Mouse (Mus musculus) embryonic facial prominence, embryonic 12.5 days (tissue): Measurements from ENCODE around the gene Axin2. TPM values are rescaled to one million over a fixed set of nuclear protein-coding genes. Genes with fewer than 3 reads are reported as not detected.

Source experiments
- ATAC-seq: fragments of 200-750 bp; cut with Nextera tagmentation; 2 replicates; pipeline ENCODE4 v1.8.0; 2017; ENCODE audit not compliant: insufficient number of reproducible peaks, insufficient read depth, low FRiP score, low TSS enrichment
- H3K27ac ChIP-seq: fragments of 300-500 bp; sonication (generic); 2 replicates; pipeline ENCODE4 v1.5.1; 2016; ENCODE audit warnings: mild to moderate bottlenecking
- H3K27me3 ChIP-seq: fragments of 300-500 bp; sonication (generic); 2 replicates; pipeline ENCODE4 v1.6.1; 2016; ENCODE audit warnings: mild to moderate bottlenecking, moderate library complexity
- H3K36me3 ChIP-seq: fragments of 300-500 bp; sonication (generic); 2 replicates; pipeline ENCODE4 v1.6.1; 2016; ENCODE audit warnings: mild to moderate bottlenecking
- H3K4me1 ChIP-seq: fragments of 300-500 bp; sonication (generic); 2 replicates; pipeline ENCODE4 v1.6.1; 2016
- H3K4me2 ChIP-seq: fragments of 300-500 bp; sonication (generic); replicated peaks from 2 replicates; pipeline ENCODE4 v1.6.1; 2016; ENCODE audit warnings: mild to moderate bottlenecking, moderate library complexity
- H3K4me3 ChIP-seq: fragments of 300-500 bp; sonication (generic); 2 replicates; pipeline ENCODE4 v1.5.1; 2016; ENCODE audit warnings: mild to moderate bottlenecking
- H3K9ac ChIP-seq: fragments of 300-500 bp; sonication (generic); 2 replicates; pipeline ENCODE4 v1.6.1; 2016; ENCODE audit warnings: mild to moderate bottlenecking, moderate library complexity
- H3K9me3 ChIP-seq: fragments of 300-500 bp; sonication (generic); 2 replicates; pipeline ENCODE4 v1.6.1; 2016; ENCODE audit warnings: mild to moderate bottlenecking, moderate library complexity
- WGBS: fragments of 180-500 bp; shearing (Covaris S2); methylation state at CpG from one replicate; pipeline ENCODE4 v1.1.7; 2016; 5-methylcytosine and 5-hydroxymethylcytosine counted together
- polyA plus RNA-seq: library from polyadenylated mRNA; unstranded; fragments of >200 nt; fragmentation: Nextera tagmentation; extraction: Ambion mirVana; gene quantifications from 2 replicates; pipeline ENCODE4 v1.2.1, GENCODE M21; 2016

The Axin2 gene
- polyA plus RNA-seq, 1 experiment from 2014 or later, result 17.5 TPM

- Histone ChIP-seq H3K27me3 (no peaks in the 10 kb centered on the region), H3K4me1 (0 out of 2 replicates have a peak, but pooled peaks cover 7% of the 10 kb centered on the region), H3K4me2 (no peak overlapping the region), H3K36me3 (no peaks in the 10 kb centered on the region), H3K9ac (no peak overlapping the region), H3K4me3 (no peak overlapping the region), H3K27ac (no peak overlapping the region), H3K9me3 (no peaks in the 10 kb centered on the region)
- WGBS, result 77% methylated on average over 5 of the region's 5 CpGs
- no peak for ATAC-seq
Observed at GRCm38 (mm10) chr11:108984711-108985419, 64.7 kb downstream of the Axin2 start.

- H3K27ac ChIP-seq, result no peak overlapping the region
- H3K4me2 ChIP-seq, result no peak overlapping the region
- H3K9ac ChIP-seq, result no peak overlapping the region
- no peak for ATAC-seq
- WGBS, result 47% methylated on average over 7 of the region's 7 CpGs
- no peaks in the 10 kb centered on the region for H3K36me3 ChIP-seq
- H3K9me3 ChIP-seq, result no peaks in the 10 kb centered on the region
- H3K4me3 ChIP-seq, result no peak overlapping the region
- H3K27me3 ChIP-seq, result no peaks in the 10 kb centered on the region
- 0 out of 2 replicates have a peak, but pooled peaks cover 7% of the 10 kb centered on the region for H3K4me1 ChIP-seq
Observed at GRCm38 (mm10) chr11:108985836-108986235, 65.7 kb downstream of the Axin2 start.

GRCm38 (mm10) chr11:108987226-108987625 is 67.1 kb downstream of the Axin2 start:
- H3K27ac ChIP-seq, result no peak overlapping the region
- 69% methylated on average over 3 of the region's 3 CpGs for WGBS
- ATAC-seq, result no peak

GRCm38 (mm10) chr11:108987705-108988104 is 67.6 kb downstream of the Axin2 start:
- no peaks in the 10 kb centered on the region for H3K27me3 ChIP-seq

More at GRCm38 (mm10) chr11:108987226-108987625, 67.1 kb downstream of the Axin2 start:
- H3K4me3 ChIP-seq, result no peak overlapping the region
- H3K4me2 ChIP-seq, result no peak overlapping the region
- no peaks in the 10 kb centered on the region for H3K9me3 ChIP-seq
- no peaks in the 10 kb centered on the region for H3K27me3 ChIP-seq
- H3K36me3 ChIP-seq, result no peaks in the 10 kb centered on the region
- H3K9ac ChIP-seq, result no peak overlapping the region
- H3K4me1 ChIP-seq, result 0 out of 2 replicates have a peak, but pooled peaks cover 7% of the 10 kb centered on the region

GRCm38 (mm10) chr11:108988258-108988657 is 68.1 kb downstream of the Axin2 start:
- ATAC-seq, result no peak
- 0 out of 2 replicates have a peak, but pooled peaks cover 7% of the 10 kb centered on the region for H3K4me1 ChIP-seq
- H3K9ac ChIP-seq, result no peak overlapping the region
- no peaks in the 10 kb centered on the region for H3K36me3 ChIP-seq
- no peak overlapping the region for H3K4me3 ChIP-seq
- no peaks in the 10 kb centered on the region for H3K9me3 ChIP-seq
- H3K4me2 ChIP-seq, result no peak overlapping the region
- H3K27ac ChIP-seq, result no peak overlapping the region
- H3K27me3 ChIP-seq, result no peaks in the 10 kb centered on the region
- WGBS, result 88% methylated on average over 6 of the region's 6 CpGs

More at GRCm38 (mm10) chr11:108987705-108988104, 67.6 kb downstream of the Axin2 start:
- Histone ChIP-seq H3K4me3 (no peak overlapping the region), H3K9me3 (no peaks in the 10 kb centered on the region), H3K36me3 (no peaks in the 10 kb centered on the region), H3K27ac (no peak overlapping the region), H3K4me1 (0 out of 2 replicates have a peak, but pooled peaks cover 7% of the 10 kb centered on the region), H3K9ac (no peak overlapping the region), H3K4me2 (no peak overlapping the region)
- 86% methylated on average over 4 of the region's 4 CpGs for WGBS
- no peak for ATAC-seq

- H3K4me3 ChIP-seq, result no peak overlapping the region
- ATAC-seq, result no peak
- no peaks in the 10 kb centered on the region for H3K36me3 ChIP-seq
- H3K9me3 ChIP-seq, result no peaks in the 10 kb centered on the region
- no peak overlapping the region for H3K27ac ChIP-seq
- H3K27me3 ChIP-seq, result no peaks in the 10 kb centered on the region
- H3K4me1 ChIP-seq, result 0 out of 2 replicates have a peak, but pooled peaks cover 3% of the 10 kb centered on the region
- no peak overlapping the region for H3K4me2 ChIP-seq
- H3K9ac ChIP-seq, result no peak overlapping the region
- WGBS, result 73% methylated on average over 8 of the region's 8 CpGs
Observed at GRCm38 (mm10) chr11:108989940-108990339, 69.8 kb downstream of the Axin2 start.

- WGBS, result 97% methylated on average over 6 of the region's 6 CpGs
Observed at GRCm38 (mm10) chr11:108993414-108993813, 73.3 kb downstream of the Axin2 start.

GRCm38 (mm10) chr11:108995196-108995989 is 75.2 kb downstream of the Axin2 start:
- peaks cover 4% of the 10 kb centered on the region; the same call in 1 of the 2 replicates for H3K9me3 ChIP-seq
- no peaks in the 10 kb centered on the region for H3K36me3 ChIP-seq
- WGBS, result 51% methylated on average over 10 of the region's 10 CpGs
- H3K27me3 ChIP-seq, result no peaks in the 10 kb centered on the region
- no peaks in the 10 kb centered on the region for H3K4me1 ChIP-seq
- no peak overlapping the region for H3K27ac ChIP-seq
- H3K4me2 ChIP-seq, result no peak overlapping the region
- H3K9ac ChIP-seq, result no peak overlapping the region
- ATAC-seq, result no peak
- no peak overlapping the region for H3K4me3 ChIP-seq

More at GRCm38 (mm10) chr11:108993414-108993813, 73.3 kb downstream of the Axin2 start:
- Histone ChIP-seq H3K27me3 (no peaks in the 10 kb centered on the region), H3K4me2 (no peak overlapping the region), H3K4me3 (no peak overlapping the region), H3K36me3 (no peaks in the 10 kb centered on the region), H3K9ac (no peak overlapping the region), H3K4me1 (no peaks in the 10 kb centered on the region), H3K9me3 (no peaks in the 10 kb centered on the region), H3K27ac (no peak overlapping the region)
- ATAC-seq, result no peak

- H3K4me1 ChIP-seq, result no peaks in the 10 kb centered on the region
- 87% methylated on average over 2 of the region's 2 CpGs for WGBS
Observed at GRCm38 (mm10) chr11:108995990-108996533, 75.9 kb downstream of the Axin2 start.

GRCm38 (mm10) chr11:108997816-108998215 is 77.7 kb downstream of the Axin2 start:
- no peak overlapping the region for H3K27ac ChIP-seq
- H3K4me1 ChIP-seq, result no peaks in the 10 kb centered on the region
- ATAC-seq, result no peak
- no peak overlapping the region for H3K4me2 ChIP-seq
- H3K4me3 ChIP-seq, result no peak overlapping the region
- peaks cover 11% of the 10 kb centered on the region; the same call in 1 of the 2 replicates for H3K9me3 ChIP-seq
- no peaks in the 10 kb centered on the region for H3K27me3 ChIP-seq
- WGBS, result 88% methylated on average over 3 of the region's 3 CpGs
- no peak overlapping the region for H3K9ac ChIP-seq
- H3K36me3 ChIP-seq, result no peaks in the 10 kb centered on the region

More at GRCm38 (mm10) chr11:108995990-108996533, 75.9 kb downstream of the Axin2 start:
- no peak for ATAC-seq
- no peaks in the 10 kb centered on the region for H3K36me3 ChIP-seq
- H3K9me3 ChIP-seq, result peaks cover 10% of the 10 kb centered on the region; the same call in 1 of the 2 replicates
- H3K4me3 ChIP-seq, result no peak overlapping the region
- no peak overlapping the region for H3K27ac ChIP-seq
- H3K4me2 ChIP-seq, result no peak overlapping the region
- no peak overlapping the region for H3K9ac ChIP-seq
- H3K27me3 ChIP-seq, result no peaks in the 10 kb centered on the region
